Mouse (Mus musculus): ENCODE measurements around the gene Actl11.

Actl11 gene

DNA sequence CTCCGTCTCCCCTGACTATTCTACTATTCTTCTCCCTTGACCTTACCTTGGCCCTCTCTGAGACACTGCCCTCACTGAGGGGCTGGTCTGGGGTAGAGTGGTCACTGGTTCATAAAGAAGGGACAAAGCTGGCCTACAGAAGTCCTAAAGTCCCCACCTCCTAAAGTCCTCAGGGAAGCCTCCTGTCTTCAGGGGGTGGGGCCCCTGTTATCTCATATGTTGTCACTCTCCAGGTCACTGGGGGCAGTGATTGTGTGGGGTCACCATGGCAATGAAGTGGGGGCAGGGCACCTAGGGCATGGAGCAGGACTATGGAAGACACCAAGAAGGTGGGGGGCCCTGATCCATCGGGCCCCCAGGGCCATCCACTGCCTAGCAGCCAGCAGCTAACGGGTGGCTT is at the start of gene Actl11:
Actl11 (plus strand) TSS at position 301 of the 400 bp plus-strand sequence.
- DNase-seq: no peak

DNA sequence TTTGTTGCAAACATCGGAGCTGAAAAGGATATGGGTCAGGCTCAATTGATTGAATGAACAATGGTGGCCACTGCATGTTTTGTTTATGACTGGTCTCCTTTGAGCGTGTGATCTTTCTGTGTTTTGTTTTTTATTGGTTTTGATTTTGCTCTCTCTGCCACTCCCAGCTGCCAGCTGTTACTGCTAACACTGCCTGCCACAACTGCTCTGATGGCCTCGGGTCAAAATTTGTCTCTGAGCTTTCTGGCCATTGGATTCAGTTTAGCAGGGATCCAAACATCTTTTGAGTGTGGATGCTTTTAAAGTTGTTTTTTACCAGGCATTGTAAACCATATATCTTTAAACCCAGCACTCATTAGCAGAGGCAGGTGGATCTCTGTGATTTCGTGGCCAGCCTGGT is 47.9 kb upstream of the Actl11 start:
- DNase-seq: no peak

DNA sequence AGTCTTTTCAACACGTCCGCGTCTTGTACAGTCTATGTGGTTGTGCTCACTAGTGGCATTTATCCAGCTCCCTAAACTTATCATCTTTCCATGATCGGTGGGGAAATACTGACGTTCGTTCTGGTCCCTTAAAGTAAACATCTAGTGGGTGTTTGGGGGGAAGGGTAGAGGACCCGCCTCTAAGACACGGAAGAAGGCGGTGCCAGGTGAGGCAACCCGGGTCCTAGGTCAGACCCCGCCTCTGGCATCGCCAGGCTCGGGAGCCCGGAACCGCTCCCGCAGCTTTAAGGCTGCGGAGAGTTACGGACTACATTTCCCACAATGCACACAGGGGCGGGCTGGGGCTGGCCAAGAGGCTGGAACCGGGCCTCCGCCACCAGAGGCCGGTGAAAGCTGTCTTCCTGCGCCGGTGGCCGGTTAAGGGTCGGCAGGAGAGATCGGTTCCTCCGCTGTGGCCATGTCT is 40.4 kb upstream of the Actl11 start, which contains the start of gene Mon1a:
Mon1a (plus strand) TSS at position 348 of the 463 bp plus-strand sequence.
- DNase-seq: peak; percentile 83 to 90

GRCm38 (mm10) chr9:107888267-107888850 is 39.9 kb upstream of the Actl11 start:
- peak in 1 of 2 experiments; percentile 75 for DNase-seq

DNA sequence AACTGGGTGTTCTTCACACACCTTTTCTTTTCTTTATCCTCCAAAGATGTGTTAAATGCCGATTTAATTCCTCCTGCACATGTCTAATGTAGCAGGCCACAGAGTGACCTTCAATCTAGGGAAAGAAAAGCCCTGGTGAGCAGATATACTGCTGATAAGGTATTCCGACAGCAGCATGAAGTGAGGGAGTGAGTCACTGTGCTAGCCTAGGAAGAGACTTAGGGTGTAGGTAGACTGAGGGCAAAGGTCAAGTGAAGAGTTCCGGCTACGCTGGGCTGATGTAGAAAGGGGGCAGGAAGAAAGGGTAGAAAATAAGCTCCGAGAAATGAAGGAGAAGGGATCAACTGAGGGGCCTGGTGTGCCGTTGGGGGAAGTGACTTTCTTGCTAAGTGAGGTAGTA is 38.0 kb upstream of the Actl11 start:
- DNase-seq: no peak

GRCm38 (mm10) chr9:107891023-107891422 is 37.2 kb upstream of the Actl11 start:
- peak; percentile 37 to 49 for DNase-seq

- DNase-seq: no peak
These were observed 29.7 kb upstream of the Actl11 start for GRCm38 (mm10) chr9:107898563-107898962.

GRCm38 (mm10) chr9:107899855-107900254 is 28.4 kb upstream of the Actl11 start:
- no peak for DNase-seq

GRCm38 (mm10) chr9:107900840-107901626 is 27.2 kb upstream of the Actl11 start:
- peak; percentile 85 to 91 for DNase-seq

- DNase-seq: no peak
These were observed 26.7 kb upstream of the Actl11 start for GRCm38 (mm10) chr9:107901627-107901914.

DNA sequence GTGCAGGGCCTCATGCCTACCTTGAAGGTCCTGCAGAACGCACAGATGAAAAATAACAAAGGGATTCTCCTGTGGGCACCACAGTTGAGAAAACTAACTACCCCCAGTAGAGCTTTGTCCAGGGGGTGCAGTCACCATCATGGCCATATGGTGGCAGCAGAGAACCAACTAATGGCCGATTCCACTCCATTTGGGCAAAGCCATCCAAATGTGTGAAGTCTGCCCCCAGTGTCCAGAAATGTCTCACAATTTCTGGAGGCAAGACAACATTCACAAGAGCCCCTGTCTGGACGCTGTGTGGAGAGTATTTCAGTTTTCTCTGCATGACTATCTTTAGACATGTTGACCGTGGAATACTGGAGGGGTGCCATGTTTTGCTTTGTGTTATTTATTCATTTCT is 23.5 kb upstream of the Actl11 start:
- DNase-seq: peak; percentile 93 to 94

DNA sequence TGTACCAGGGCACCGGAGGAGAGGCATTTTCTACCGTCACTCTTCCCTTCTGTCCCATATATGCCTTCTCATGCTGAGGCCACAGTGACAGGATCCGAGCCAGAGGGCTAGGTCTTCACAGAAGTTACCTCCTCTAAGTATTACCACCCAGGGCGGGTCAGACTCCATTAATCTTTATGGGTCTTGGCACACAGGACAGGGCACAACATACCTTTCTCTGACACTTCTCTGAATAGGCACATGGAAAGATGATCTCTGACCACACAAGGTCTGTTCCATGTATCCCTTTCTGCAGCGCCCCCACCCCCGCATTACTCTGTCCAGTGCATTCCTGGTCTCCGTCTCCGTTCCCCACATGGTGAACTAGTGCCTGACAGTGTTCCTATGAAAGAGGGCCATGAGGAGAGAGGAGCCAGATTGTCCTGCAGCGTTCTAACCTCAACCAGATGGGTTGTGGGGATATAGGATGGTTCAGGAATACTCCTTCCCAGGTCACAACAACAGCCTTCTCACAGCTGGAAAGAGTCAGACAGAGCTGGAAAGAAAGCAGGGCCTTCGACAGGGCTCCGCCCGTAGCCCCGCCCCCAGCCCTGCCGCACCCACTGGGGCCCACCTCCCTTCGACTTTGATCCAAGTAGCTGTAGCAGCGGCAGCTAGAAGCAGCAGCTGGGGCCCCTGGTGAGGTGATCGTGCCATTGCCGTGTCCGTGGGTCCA is 21.9 kb upstream of the Actl11 start, which contains the start of gene Mst1r:
Mst1r (plus strand) TSS at position 622 of the 715 bp plus-strand sequence.
- peak; percentile 88 to 92 for DNase-seq

DNA sequence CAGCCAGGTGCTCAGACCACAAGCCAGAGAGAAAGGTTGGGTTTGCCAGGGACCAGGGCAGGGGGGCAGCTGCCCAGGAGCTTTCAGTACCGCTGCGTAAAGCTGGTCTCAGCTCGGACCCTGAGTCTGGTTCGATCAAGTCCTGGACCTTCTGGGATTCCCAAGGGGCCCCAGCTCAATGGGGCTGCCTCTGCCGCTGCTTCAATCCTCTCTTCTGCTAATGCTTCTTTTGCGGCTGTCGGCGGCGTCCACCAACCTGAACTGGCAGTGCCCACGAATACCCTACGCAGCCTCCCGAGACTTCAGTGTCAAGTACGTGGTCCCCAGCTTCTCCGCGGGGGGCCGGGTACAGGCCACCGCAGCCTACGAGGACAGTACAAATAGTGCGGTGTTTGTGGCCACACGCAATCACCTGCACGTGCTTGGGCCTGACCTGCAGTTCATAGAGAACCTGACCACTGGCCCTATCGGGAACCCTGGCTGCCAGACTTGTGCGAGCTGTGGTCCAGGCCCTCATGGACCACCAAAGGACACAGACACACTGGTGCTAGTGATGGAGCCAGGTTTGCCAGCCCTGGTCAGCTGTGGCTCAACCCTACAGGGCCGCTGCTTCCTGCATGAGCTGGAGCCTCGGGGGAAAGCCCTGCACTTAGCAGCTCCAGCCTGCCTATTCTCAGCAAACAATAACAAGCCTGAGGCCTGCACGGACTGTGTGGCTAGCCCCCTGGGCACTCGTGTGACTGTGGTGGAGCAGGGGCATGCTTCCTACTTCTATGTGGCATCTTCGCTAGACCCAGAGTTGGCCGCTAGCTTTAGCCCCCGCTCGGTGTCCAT is 21.1 kb upstream of the Actl11 start:
- peak in 1 of 2 experiments; percentile 36 for DNase-seq

DNA sequence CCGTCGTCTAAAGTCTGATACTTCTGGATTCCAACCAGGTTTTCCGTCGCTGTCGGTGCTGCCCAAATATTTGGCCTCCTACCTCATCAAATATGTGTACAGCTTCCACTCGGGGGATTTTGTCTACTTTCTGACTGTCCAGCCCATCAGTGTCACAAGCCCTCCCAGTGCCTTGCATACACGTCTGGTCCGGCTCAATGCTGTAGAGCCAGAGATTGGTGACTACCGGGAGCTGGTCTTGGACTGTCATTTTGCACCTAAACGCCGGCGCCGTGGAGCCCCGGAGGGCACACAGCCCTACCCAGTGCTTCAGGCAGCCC is 20.5 kb upstream of the Actl11 start:
- DNase-seq: no peak

DNA sequence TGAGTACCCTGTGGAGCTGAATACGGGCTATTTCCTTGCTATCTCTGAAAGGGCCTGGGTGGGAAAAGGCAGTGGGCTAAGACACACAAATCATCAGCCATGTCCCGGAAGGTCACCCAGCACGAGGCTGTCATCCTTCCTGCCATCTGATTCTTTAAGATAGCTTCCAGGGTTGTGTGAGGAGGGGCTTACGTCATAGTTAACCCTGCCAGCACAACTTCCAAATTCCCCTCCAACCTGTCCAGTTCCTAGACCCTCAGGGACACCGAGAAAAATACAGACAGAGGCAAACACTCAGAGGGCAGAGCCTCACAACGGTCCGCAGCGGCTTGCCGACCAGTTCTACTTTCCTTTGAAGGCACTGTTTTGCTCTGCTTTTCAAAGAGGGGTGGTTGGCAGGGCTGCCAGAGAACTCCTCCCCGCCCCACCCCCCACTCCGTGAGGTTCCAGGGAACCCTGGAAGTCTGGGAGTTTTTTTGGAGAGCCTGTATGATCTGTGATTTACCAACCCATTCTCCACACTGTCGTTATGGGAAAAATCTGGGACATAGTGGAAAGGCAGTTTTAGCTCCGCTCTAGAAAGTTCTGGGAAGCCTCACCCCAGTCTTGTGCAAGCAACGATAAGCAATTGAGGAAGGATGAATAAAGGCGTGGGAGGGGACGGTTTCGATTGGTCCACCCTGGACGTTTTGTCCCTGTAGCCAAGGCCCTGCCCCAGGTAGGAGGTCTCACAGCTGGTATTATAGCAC is 19.7 kb upstream of the Actl11 start:
- DNase-seq: peak in 1 of 2 experiments; percentile 23

DNA sequence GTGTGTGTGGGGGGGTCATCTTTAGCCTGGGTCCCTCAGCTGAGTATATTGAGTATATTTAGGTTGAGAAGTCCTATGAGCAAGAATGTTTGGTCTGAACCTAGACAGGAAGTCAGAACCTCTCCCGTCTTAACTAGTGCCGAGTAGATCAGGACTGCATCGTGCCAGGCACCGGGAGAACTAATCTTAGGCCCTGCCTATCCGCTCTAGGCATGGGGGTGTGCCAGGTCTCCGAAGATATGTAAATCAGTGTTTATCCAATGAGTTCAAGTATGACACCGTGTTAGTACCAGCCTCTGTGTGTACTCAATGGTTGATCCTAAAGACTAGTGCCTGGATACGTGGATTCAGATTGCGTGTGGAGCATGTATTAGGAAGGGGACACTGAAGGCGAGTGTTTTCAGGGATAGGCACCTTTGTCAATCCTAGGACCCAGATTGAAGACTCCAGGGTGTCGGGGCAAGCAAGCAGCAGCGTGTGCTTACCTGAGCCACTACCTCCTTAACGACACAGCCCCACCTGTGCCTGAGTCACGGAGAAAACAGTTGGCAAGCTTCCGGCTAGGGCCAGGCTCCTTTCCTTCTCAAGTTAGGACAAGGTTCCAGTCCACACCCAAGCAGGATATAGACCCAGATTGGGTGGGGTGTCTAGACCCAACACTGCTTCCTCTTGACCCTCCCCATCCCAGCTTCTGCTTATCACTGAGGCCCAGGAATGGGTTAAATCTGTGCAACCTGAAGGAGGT is 18.1 kb upstream of the Actl11 start:
- DNase-seq: no peak

GRCm38 (mm10) chr9:107914764-107915420 is 13.4 kb upstream of the Actl11 start:
- DNase-seq: no peak

DNA sequence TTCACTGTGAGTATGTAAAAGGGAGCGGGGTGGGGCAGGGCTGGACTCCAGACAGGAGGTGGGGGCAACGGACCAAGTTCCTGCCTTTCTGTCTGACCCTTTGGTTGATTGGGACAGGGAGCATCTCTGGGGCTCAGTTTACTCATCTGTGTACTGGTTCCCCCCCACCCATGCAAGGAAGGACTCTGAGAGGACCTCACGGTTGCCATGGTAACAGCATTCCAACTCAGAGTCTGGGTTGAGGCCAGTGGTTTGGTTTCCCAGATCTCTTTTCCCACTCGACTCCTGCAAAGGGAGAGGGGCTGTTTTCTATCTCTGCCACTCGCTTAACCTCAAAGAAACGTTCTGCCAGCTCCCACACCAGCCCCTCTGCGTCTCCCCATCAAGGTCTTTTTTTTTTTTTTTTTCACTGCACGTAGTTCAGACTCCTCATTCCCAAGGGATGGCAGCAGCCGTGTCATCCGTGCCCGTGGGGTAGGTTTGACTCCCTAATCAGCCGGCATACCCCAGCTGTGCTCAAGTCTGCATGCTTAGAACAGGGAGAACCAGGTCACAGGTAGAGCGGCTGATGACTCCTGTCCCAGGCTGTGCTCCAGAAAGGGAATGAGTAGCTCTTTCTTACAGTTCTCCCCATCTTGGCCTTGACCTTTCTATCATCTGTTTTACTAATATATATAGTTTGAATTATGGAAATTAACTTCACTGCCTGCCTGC is 10.2 kb upstream of the Actl11 start:
- DNase-seq: peak in 1 of 2 experiments; percentile 31

- no peak for DNase-seq
These were observed 9.4 kb upstream of the Actl11 start for GRCm38 (mm10) chr9:107918884-107919283.

- DNase-seq: no peak
These were observed 8.8 kb upstream of the Actl11 start for GRCm38 (mm10) chr9:107919441-107919840.

All from kidney, postnatal 4 days (tissue).